ENCODE assay signal across 8 mouse cellular contexts in the genomic region with DNA sequence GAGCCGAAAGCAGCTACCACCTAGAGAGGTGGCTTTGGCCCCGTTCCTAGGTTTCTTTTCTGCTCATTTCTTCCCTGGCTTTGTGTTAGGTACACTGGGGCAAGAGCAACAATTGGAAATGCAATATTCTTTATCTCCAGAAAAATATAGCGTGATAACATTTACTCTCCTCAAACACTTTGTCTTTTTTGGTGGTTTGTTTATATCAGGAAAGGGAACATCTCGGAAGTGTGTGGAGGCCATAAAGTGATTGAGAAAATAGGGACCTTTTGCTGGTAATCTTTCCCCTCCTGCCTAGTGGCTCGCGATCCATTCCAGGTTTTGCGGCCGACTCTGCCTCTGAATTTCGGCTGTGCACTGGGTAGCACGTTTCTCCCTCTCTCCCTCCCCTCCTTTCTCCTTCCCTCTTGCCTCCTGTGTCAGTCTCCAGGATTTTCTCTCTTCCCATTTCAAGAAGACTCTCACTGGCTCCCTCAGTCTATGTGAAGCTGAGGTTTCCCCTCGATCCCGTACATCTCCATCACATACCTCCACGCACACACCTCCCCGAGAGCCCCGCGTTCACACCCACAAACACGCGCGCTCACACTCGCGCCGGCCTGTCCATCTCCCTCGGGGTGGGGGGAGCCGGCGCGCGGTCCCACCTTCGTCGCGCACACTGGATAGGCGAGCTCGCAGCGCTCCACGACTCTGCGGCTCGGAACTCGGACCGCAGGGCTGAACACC. TPM values are rescaled to one million over a fixed set of nuclear protein-coding genes. Genes with fewer than 3 reads are reported as not detected.
DNase-seq lines count a peak whose midpoint lies in the region; ATAC-seq lines count a peak whose summit lies in the region.

Gpc6 (plus strand) TSS at position 440 of the 726 bp plus-strand sequence.

- H3K36me3 ChIP-seq in erythroblast, embryonic 14.5 days (ENCODE audit: control insufficient read depth) = no peaks in the 10 kb centered on the region
- no peaks in the 10 kb centered on the region for H3K36me3 ChIP-seq in embryonic facial prominence, embryonic 12.5 days
- H3K36me3 ChIP-seq in limb, embryonic 13.5 days = no peaks in the 10 kb centered on the region
- no peaks in the 10 kb centered on the region for H3K36me3 ChIP-seq in midbrain, embryonic 16.5 days (ENCODE audit: control insufficient read depth, insufficient read depth, low read length)

- peaks cover 26% of the 10 kb centered on the region for H3K27me3 ChIP-seq in erythroblast, embryonic 14.5 days (ENCODE audit: control insufficient read depth)
- H3K27me3 ChIP-seq in embryonic facial prominence, embryonic 12.5 days = no peaks in the 10 kb centered on the region
- no peaks in the 10 kb centered on the region for H3K27me3 ChIP-seq in limb, embryonic 13.5 days
- H3K27me3 ChIP-seq in midbrain, embryonic 16.5 days (ENCODE audit: control insufficient read depth, insufficient read depth, low read depth, low read length) = no peaks in the 10 kb centered on the region

- H3K9me3 ChIP-seq in erythroblast, embryonic 14.5 days (ENCODE audit: control insufficient read depth, low read length) = no peaks in the 10 kb centered on the region
- H3K9me3 ChIP-seq in embryonic facial prominence, embryonic 12.5 days = no peaks in the 10 kb centered on the region
- H3K9me3 ChIP-seq in limb, embryonic 13.5 days = no peaks in the 10 kb centered on the region
- H3K9me3 ChIP-seq in midbrain, embryonic 16.5 days (replicated peaks; ENCODE audit: control insufficient read depth, low read length, poor library complexity, severe bottlenecking) = no peaks in the 10 kb centered on the region

- no peaks in the 10 kb centered on the region for H3K4me1 ChIP-seq in erythroblast, embryonic 14.5 days (ENCODE audit: control insufficient read depth)
- peaks cover 8% of the 10 kb centered on the region; the same call in 1 of the 2 replicates for H3K4me1 ChIP-seq in embryonic facial prominence, embryonic 12.5 days
- peaks cover 23% of the 10 kb centered on the region for H3K4me1 ChIP-seq in limb, embryonic 13.5 days
- peaks cover 11% of the 10 kb centered on the region; the same call in 1 of the 2 replicates for H3K4me1 ChIP-seq in midbrain, embryonic 16.5 days (ENCODE audit: control insufficient read depth, insufficient read depth, low read length)

- peak within 1 kb of the TSS; percentile 92 for H3K9ac ChIP-seq in embryonic facial prominence, embryonic 12.5 days
- peak within 1 kb of the TSS; percentile 93 for H3K9ac ChIP-seq in limb, embryonic 13.5 days
- H3K9ac ChIP-seq in midbrain, embryonic 16.5 days (ENCODE audit: low read depth, low read length) = peak within 1 kb of the TSS; percentile 86

- peak within 1 kb of the TSS; percentile 53 for H3K4me3 ChIP-seq in erythroblast, embryonic 14.5 days (replicated peaks)
- peak within 1 kb of the TSS; percentile 85 for H3K4me3 ChIP-seq in embryonic facial prominence, embryonic 12.5 days
- peak within 1 kb of the TSS; percentile 88 for H3K4me3 ChIP-seq in limb, embryonic 13.5 days
- H3K4me3 ChIP-seq in midbrain, embryonic 16.5 days (ENCODE audit: low read depth, low read length) = peak within 1 kb of the TSS; percentile 89

- peak within 1 kb of the TSS; percentile 99 for H3K27ac ChIP-seq in embryonic facial prominence, embryonic 12.5 days
- peak within 1 kb of the TSS; percentile 99 for H3K27ac ChIP-seq in limb, embryonic 13.5 days
- peak within 1 kb of the TSS; percentile 75 for H3K27ac ChIP-seq in midbrain, embryonic 16.5 days (ENCODE audit: low read length)

- under 1% methylated on average over 38 of the region's 38 CpGs for WGBS in embryonic facial prominence, embryonic 12.5 days
- WGBS in limb, embryonic 13.5 days = under 1% methylated on average over 38 of the region's 38 CpGs
- WGBS in midbrain, embryonic 16.5 days = under 1% methylated on average over 38 of the region's 38 CpGs

- no peak for ATAC-seq in erythroblast, adult 5-6 weeks (replicated peaks; ENCODE audit: low FRiP score, poor library complexity, severe bottlenecking)
- ATAC-seq in embryonic facial prominence, embryonic 12.5 days (ENCODE audit: insufficient number of reproducible peaks, insufficient read depth, low FRiP score, low TSS enrichment) = peak; percentile 68
- peak; percentile 84 for ATAC-seq in limb, embryonic 13.5 days (ENCODE audit: low FRiP score, low read depth)
- ATAC-seq in midbrain, embryonic 16.5 days = peak; percentile 85

- H3K4me2 ChIP-seq in embryonic facial prominence, embryonic 12.5 days (replicated peaks) = peak within 1 kb of the TSS; percentile 62
- H3K4me2 ChIP-seq in limb, embryonic 13.5 days (replicated peaks) = peak within 1 kb of the TSS; percentile 72
- peak within 1 kb of the TSS; percentile 83 for H3K4me2 ChIP-seq in midbrain, embryonic 16.5 days (ENCODE audit: low read length)

- DNase-seq in heart, adult 8-10 months (ENCODE audit: low spot score) = peak; percentile 73
- DNase-seq in kidney, adult 8-10 months = peak; percentile 39 to 53
- DNase-seq in testis, postnatal 10 days (ENCODE audit: low spot score) = peak; percentile 91

RNA-seq across cellular contexts. Expression of gene Gpc6, which starts in this region (rescaled TPM):
- polyA plus RNA-seq in erythroblast, embryonic 14.5 days (2012) = not detected in 2 replicates
- total RNA-seq in erythroblast, adult 5-6 weeks (2015; ENCODE audit: low replicate concordance) = not detected in 2 replicates
- total RNA-seq in erythroblast, adult 5-6 weeks (2017; ENCODE audit: low replicate concordance) = not detected in 2 replicates
- polyA plus RNA-seq in embryonic facial prominence, embryonic 12.5 days (2016; fragmentation: Nextera tagmentation; extraction: Ambion mirVana) = 74.0 and 76.9 TPM in 2 replicates
- total RNA-seq in heart, adult 8-10 months (2022) = 10 to 100 TPM in 2 of 4 experiments, 1 to 10 TPM in 2; 7.7 to 10.5 (median 9.2) TPM
- polyA plus RNA-seq in limb, embryonic 13.5 days (2015; fragmentation: Nextera tagmentation; extraction: Ambion mirVana) = 58.4 and 59.6 TPM in 2 replicates
- 19.2 and 19.7 TPM in 2 replicates for polyA plus RNA-seq in midbrain, embryonic 16.5 days (2015; fragmentation: Nextera tagmentation; extraction: Ambion mirVana)

Comparison
In these comparisons a context has a peak if more than half of its experiments do, and no peak if none do; other contexts are left out.
1. RNA of gene Gpc6 (total RNA-seq): 7.7 to 10.5 TPM in heart, adult 8-10 months; not detected in erythroblast, adult 5-6 weeks; every median in the first group is over 4 times any median in the second.
2. RNA of gene Gpc6 (polyA plus RNA-seq): 74.0 to 76.9 TPM in embryonic facial prominence, embryonic 12.5 days, 58.4 to 59.6 TPM in limb, embryonic 13.5 days and 19.2 to 19.7 TPM in midbrain, embryonic 16.5 days; not detected in erythroblast, embryonic 14.5 days; every median in the first group is over 10 times any median in the second.
3. Peak in every context shown above with its lines, with median percentiles within 50 percentile points of each other: H3K4me3 ChIP-seq, H3K27ac ChIP-seq, H3K4me2 ChIP-seq, H3K9ac ChIP-seq and DNase-seq.